Comparison of ENCODE assay signal across 8 mouse cellular contexts in genomic region chr3:103790346-103791145, GRCm38 (mm10). TPM values are rescaled to one million over a fixed set of nuclear protein-coding genes. Genes with fewer than 3 reads are reported as not detected.
DNase-seq lines count a peak whose midpoint lies in the region; ATAC-seq and TF ChIP-seq lines count a peak whose summit lies in the region.

No protein-coding gene starts in this region.

- H3K36me3 ChIP-seq in MEL (ENCODE audit: control insufficient read depth in 1 of 2, insufficient read depth in 2 of 2, low read length in 2 of 2) = peaks cover 0 to 35% of the 10 kb centered on the region in 2 experiments; a peak in 2 of 4 replicates
- H3K36me3 ChIP-seq in heart, embryonic 13.5 days = no peaks in the 10 kb centered on the region
- no peaks in the 10 kb centered on the region for H3K36me3 ChIP-seq in limb, embryonic 12.5 days
- H3K36me3 ChIP-seq in midbrain, postnatal 0 days (ENCODE audit: insufficient read depth, low read length) = no peaks in the 10 kb centered on the region

- peak overlapping the region; percentile 92 for H3K9ac ChIP-seq in MEL (ENCODE audit: control insufficient read depth, low read depth, low read length, poor library complexity, severe bottlenecking)
- peak overlapping the region; percentile 97 for H3K9ac ChIP-seq in heart, embryonic 13.5 days
- peak overlapping the region; percentile 94 for H3K9ac ChIP-seq in limb, embryonic 12.5 days (replicated peaks)
- peak overlapping the region; percentile 89 for H3K9ac ChIP-seq in midbrain, postnatal 0 days (replicated peaks; ENCODE audit: low read length, poor library complexity, severe bottlenecking)

- peak overlapping the region; percentile 99 for H3K27ac ChIP-seq in left cerebral cortex, adult 2 months
- peak overlapping the region; percentile 67 for H3K27ac ChIP-seq in MEL (ENCODE audit: control insufficient read depth, low read depth, low read length)
- peak overlapping the region; percentile 92 for H3K27ac ChIP-seq in heart, embryonic 13.5 days (replicated peaks)
- peak overlapping the region; percentile 91 for H3K27ac ChIP-seq in limb, embryonic 12.5 days
- peak overlapping the region; percentile 93 for H3K27ac ChIP-seq in midbrain, postnatal 0 days (ENCODE audit: low read depth, low read length)

- H3K27me3 ChIP-seq in MEL (ENCODE audit: control insufficient read depth in 1 of 2, insufficient read depth in 2 of 2, low read length in 2 of 2) = no peaks in the 10 kb centered on the region
- H3K27me3 ChIP-seq in heart, embryonic 13.5 days (replicated peaks) = no peaks in the 10 kb centered on the region
- no peaks in the 10 kb centered on the region for H3K27me3 ChIP-seq in limb, embryonic 12.5 days
- no peaks in the 10 kb centered on the region for H3K27me3 ChIP-seq in midbrain, postnatal 0 days (ENCODE audit: insufficient read depth, low read length)

- H3K4me3 ChIP-seq in left cerebral cortex, adult 2 months = peak overlapping the region; percentile 90
- H3K4me3 ChIP-seq in MEL (ENCODE audit: control insufficient read depth in 1 of 2, insufficient read depth in 1 of 2, low read depth in 2 of 2, low read length in 2 of 2) = peak overlapping the region; percentile 75 to 91
- H3K4me3 ChIP-seq in heart, embryonic 13.5 days = peak overlapping the region; percentile 97
- peak overlapping the region; percentile 97 for H3K4me3 ChIP-seq in limb, embryonic 12.5 days (replicated peaks)
- peak overlapping the region; percentile 77 for H3K4me3 ChIP-seq in midbrain, postnatal 0 days (ENCODE audit: low read depth, low read length)

- TF ChIP-seq RAD21 in MEL (IDR thresholded peaks at IDR 0.05; ENCODE audit: low read depth, low read length) = no peak

- 0 out of 2 replicates have a peak, but pooled peaks have one; percentile 6 for ATAC-seq in common myeloid progenitor, adult 5-6 weeks (replicated peaks; ENCODE audit: low read depth, poor library complexity, severe bottlenecking)
- peak; percentile 66 for ATAC-seq in heart, embryonic 13.5 days (ENCODE audit: extremely low read depth, insufficient number of reproducible peaks, low FRiP score, low TSS enrichment)
- ATAC-seq in limb, embryonic 12.5 days (ENCODE audit: insufficient number of reproducible peaks, insufficient read depth, low FRiP score, low TSS enrichment, low read depth) = peak; percentile 81
- ATAC-seq in midbrain, postnatal 0 days (ENCODE audit: low FRiP score) = peak; percentile 82

- peak overlapping the region; percentile 88 for H3K4me2 ChIP-seq in heart, embryonic 13.5 days
- peak overlapping the region; percentile 82 for H3K4me2 ChIP-seq in limb, embryonic 12.5 days
- peak overlapping the region; percentile 62 for H3K4me2 ChIP-seq in midbrain, postnatal 0 days (ENCODE audit: low read depth, low read length, poor library complexity, severe bottlenecking)

- WGBS in heart, embryonic 13.5 days = under 1% methylated on average over 54 of the region's 61 CpGs
- under 1% methylated on average over 60 of the region's 61 CpGs for WGBS in limb, embryonic 12.5 days
- under 1% methylated on average over 37 of the region's 61 CpGs for WGBS in midbrain, postnatal 0 days

- H3K79me2 ChIP-seq in MEL (ENCODE audit: control insufficient read depth, insufficient read depth, low read length, poor library complexity) = peaks cover 45% of the 10 kb centered on the region

- DNase-seq in left cerebral cortex, adult 2 months (ENCODE audit: extremely low spot score in 1 of 2, low spot score in 2 of 2) = peak in 1 of 2 experiments; percentile 38
- no peak for DNase-seq in left cerebral cortex, adult 11 months (ENCODE audit: low spot score)
- DNase-seq in MEL (ENCODE audit: low read depth, low spot score) = peak; percentile 68
- peak; percentile 19 for DNase-seq in midbrain, postnatal 0 days (ENCODE audit: low spot score)
- DNase-seq in thymus, postnatal 4 days = peak; percentile 67

- TF ChIP-seq EP300 in MEL (IDR thresholded peaks at IDR 0.05; ENCODE audit: low read depth in 1 of 2, low read length in 2 of 2) = no peak

- TF ChIP-seq CTCF in left cerebral cortex, adult 2 months (IDR thresholded peaks at IDR 0.05) = no peak; the same call in 1 of the 2 replicates
- TF ChIP-seq CTCF in MEL (IDR thresholded peaks at IDR 0.05 in 2 of 3, conservative IDR thresholded peaks at IDR 0.05 in 1 of 3; ENCODE audit: control insufficient read depth in 1 of 3, insufficient read depth in 1 of 3, low read depth in 2 of 3, low read length in 3 of 3, poor library complexity in 1 of 3, severe bottlenecking in 1 of 3) = no peak
- TF ChIP-seq CTCF in midbrain, postnatal 0 days (IDR thresholded peaks at IDR 0.05) = no peak

- TF ChIP-seq POLR2A in MEL (IDR thresholded peaks at IDR 0.05; ENCODE audit: control insufficient read depth in 1 of 2, insufficient read depth in 1 of 2, low read depth in 1 of 2, low read length in 2 of 2, poor library complexity in 1 of 2) = no peak

- peaks cover 13 to 18% of the 10 kb centered on the region in 2 experiments for H3K4me1 ChIP-seq in MEL (ENCODE audit: control insufficient read depth in 1 of 2, insufficient read depth in 2 of 2, low read length in 2 of 2)
- peaks cover 34% of the 10 kb centered on the region for H3K4me1 ChIP-seq in heart, embryonic 13.5 days
- peaks cover 22% of the 10 kb centered on the region for H3K4me1 ChIP-seq in limb, embryonic 12.5 days (replicated peaks)
- peaks cover 9% of the 10 kb centered on the region; the same call in 1 of the 2 replicates for H3K4me1 ChIP-seq in midbrain, postnatal 0 days (ENCODE audit: insufficient read depth, low read length)

- no peaks in the 10 kb centered on the region for H3K9me3 ChIP-seq in MEL (replicated peaks; ENCODE audit: insufficient read depth, low read length)
- H3K9me3 ChIP-seq in heart, embryonic 13.5 days = no peaks in the 10 kb centered on the region
- H3K9me3 ChIP-seq in limb, embryonic 12.5 days = no peaks in the 10 kb centered on the region
- no peaks in the 10 kb centered on the region for H3K9me3 ChIP-seq in midbrain, postnatal 0 days (ENCODE audit: low read length)

- intact Hi-C loops in left cerebral cortex, adult 2 months (cut with DNase I) = loop anchor here (1.0 to 2.0 kb wide), 2 partner anchors 19 to 124 kb away; partner anchors contain the start of genes Ap4b1, Dclre1b, Gm43064 and Rsbn1

RNA-seq across cellular contexts. Expression of gene Hipk1, which starts 0.8 kb away (rescaled TPM):
- 100 to 1,000 TPM; 124 to 128 TPM for total RNA-seq in left cerebral cortex, adult 2 months (2021)
- total RNA-seq in MEL (2012; rRNA removed) = 16.7 and 17.8 TPM in 2 replicates
- 10 to 100 TPM in 1 of 2 experiments, not detected in 1; 28.7 TPM for polyA plus RNA-seq in MEL (2012; ENCODE audit: insufficient read depth in 1 of 2, insufficient read length in 2 of 2, low read depth in 1 of 2, low replicate concordance in 2 of 2, missing spikeins in 1 of 2)
- total RNA-seq in common myeloid progenitor, adult 5-6 weeks (2017) = 75.4 and 87.3 TPM in 2 replicates
- polyA plus RNA-seq in heart, embryonic 13.5 days (2015; fragmentation: Nextera tagmentation; extraction: Ambion mirVana) = 8.7 and 9.9 TPM in 2 replicates
- 12.6 and 13.0 TPM in 2 replicates for polyA plus RNA-seq in limb, embryonic 12.5 days (2016; fragmentation: Nextera tagmentation; extraction: Ambion mirVana)
- total RNA-seq in midbrain, postnatal 0 days (2014; rRNA removed) = 59.8 and 77.2 TPM in 2 replicates
- polyA plus RNA-seq in midbrain, postnatal 0 days (2015; fragmentation: Nextera tagmentation; extraction: Ambion mirVana) = 7.2 and 7.7 TPM in 2 replicates

RNA-seq across cellular contexts. Expression of gene Dclre1b, which starts 18.7 kb away (rescaled TPM):
- 1 to 10 TPM; 7.7 to 8.2 TPM for total RNA-seq in left cerebral cortex, adult 2 months (2021)
- total RNA-seq in MEL (2012; rRNA removed) = 9.8 and 11.2 TPM in 2 replicates
- 10 to 100 TPM in 1 of 2 experiments, not detected in 1; 25.3 TPM for polyA plus RNA-seq in MEL (2012; ENCODE audit: insufficient read depth in 1 of 2, insufficient read length in 2 of 2, low read depth in 1 of 2, low replicate concordance in 2 of 2, missing spikeins in 1 of 2)
- 14.7 and 17.2 TPM in 2 replicates for total RNA-seq in common myeloid progenitor, adult 5-6 weeks (2017)
- 15.4 and 16.8 TPM in 2 replicates for polyA plus RNA-seq in heart, embryonic 13.5 days (2015; fragmentation: Nextera tagmentation; extraction: Ambion mirVana)
- 31.8 and 32.5 TPM in 2 replicates for polyA plus RNA-seq in limb, embryonic 12.5 days (2016; fragmentation: Nextera tagmentation; extraction: Ambion mirVana)
- 4.3 and 6.9 TPM in 2 replicates for total RNA-seq in midbrain, postnatal 0 days (2014; rRNA removed)
- polyA plus RNA-seq in midbrain, postnatal 0 days (2015; fragmentation: Nextera tagmentation; extraction: Ambion mirVana) = 16.2 and 17.5 TPM in 2 replicates

RNA-seq across cellular contexts. Expression of gene Ap4b1, which starts 18.8 kb away (rescaled TPM):
- total RNA-seq in left cerebral cortex, adult 2 months (2021) = 10 to 100 TPM; 14.8 to 15.8 TPM
- 14.2 and 15.1 TPM in 2 replicates for total RNA-seq in MEL (2012; rRNA removed)
- polyA plus RNA-seq in MEL (2012; ENCODE audit: insufficient read depth in 1 of 2, insufficient read length in 2 of 2, low read depth in 1 of 2, low replicate concordance in 2 of 2, missing spikeins in 1 of 2) = 10 to 100 TPM in 1 of 2 experiments, not detected in 1; 20.2 TPM
- 15.3 and 17.7 TPM in 2 replicates for total RNA-seq in common myeloid progenitor, adult 5-6 weeks (2017)
- 14.5 and 16.2 TPM in 2 replicates for polyA plus RNA-seq in heart, embryonic 13.5 days (2015; fragmentation: Nextera tagmentation; extraction: Ambion mirVana)
- polyA plus RNA-seq in limb, embryonic 12.5 days (2016; fragmentation: Nextera tagmentation; extraction: Ambion mirVana) = 21.6 and 24.6 TPM in 2 replicates
- 27.9 and 28.2 TPM in 2 replicates for total RNA-seq in midbrain, postnatal 0 days (2014; rRNA removed)
- polyA plus RNA-seq in midbrain, postnatal 0 days (2015; fragmentation: Nextera tagmentation; extraction: Ambion mirVana) = 16.2 and 18.2 TPM in 2 replicates

RNA-seq across cellular contexts. Expression of gene Gm43064, which starts 18.8 kb away (rescaled TPM):
- under 1 TPM; 0.27 to 0.87 TPM for total RNA-seq in left cerebral cortex, adult 2 months (2021)
- total RNA-seq in MEL (2012; rRNA removed) = 0.50 TPM in 1 of 2 replicates, not detected in the other
- polyA plus RNA-seq in MEL (2012; ENCODE audit: insufficient read depth in 1 of 2, insufficient read length in 2 of 2, low read depth in 1 of 2, low replicate concordance in 2 of 2, missing spikeins in 1 of 2) = under 1 TPM in 1 of 2 experiments, not detected in 1; 0.14 TPM
- not detected in 2 replicates for total RNA-seq in common myeloid progenitor, adult 5-6 weeks (2017)
- 0.21 and 0.24 TPM in 2 replicates for polyA plus RNA-seq in heart, embryonic 13.5 days (2015; fragmentation: Nextera tagmentation; extraction: Ambion mirVana)
- 0.24 TPM in 1 of 2 replicates, not detected in the other for polyA plus RNA-seq in limb, embryonic 12.5 days (2016; fragmentation: Nextera tagmentation; extraction: Ambion mirVana)
- 0.47 and 3.2 TPM in 2 replicates for total RNA-seq in midbrain, postnatal 0 days (2014; rRNA removed)
- 0.09 and 0.35 TPM in 2 replicates for polyA plus RNA-seq in midbrain, postnatal 0 days (2015; fragmentation: Nextera tagmentation; extraction: Ambion mirVana)

RNA-seq across cellular contexts. Expression of gene Bcl2l15, which starts 41.9 kb away (rescaled TPM):
- total RNA-seq in left cerebral cortex, adult 2 months (2021) = 1 to 10 TPM; 1.3 to 1.8 TPM
- not detected in 2 replicates for total RNA-seq in MEL (2012; rRNA removed)
- under 1 TPM in 1 of 2 experiments, not detected in 1; 0.11 TPM for polyA plus RNA-seq in MEL (2012; ENCODE audit: insufficient read depth in 1 of 2, insufficient read length in 2 of 2, low read depth in 1 of 2, low replicate concordance in 2 of 2, missing spikeins in 1 of 2)
- 0.39 and 4.5 TPM in 2 replicates for total RNA-seq in common myeloid progenitor, adult 5-6 weeks (2017)
- 0.22 TPM in 1 of 2 replicates, not detected in the other for polyA plus RNA-seq in heart, embryonic 13.5 days (2015; fragmentation: Nextera tagmentation; extraction: Ambion mirVana)
- not detected in 2 replicates for polyA plus RNA-seq in limb, embryonic 12.5 days (2016; fragmentation: Nextera tagmentation; extraction: Ambion mirVana)
- total RNA-seq in midbrain, postnatal 0 days (2014; rRNA removed) = 2.5 TPM in 1 of 2 replicates, not detected in the other
- 0.17 TPM in 1 of 2 replicates, not detected in the other for polyA plus RNA-seq in midbrain, postnatal 0 days (2015; fragmentation: Nextera tagmentation; extraction: Ambion mirVana)

Comparison
In these comparisons a context has a peak if more than half of its experiments do, and no peak if none do; other contexts are left out.
1. ATAC-seq: peak in every context shown above with its lines; median percentile 82 in midbrain, postnatal 0 days; 81 in limb, embryonic 12.5 days; 66 in heart, embryonic 13.5 days; 6 in common myeloid progenitor, adult 5-6 weeks.